Mouse (Mus musculus) testis, adult 2 months (tissue): Measurements from ENCODE around the gene Gm20388.

Source experiments
- CTCF ChIP-seq: fragments of 200-500 bp; IDR thresholded peaks from 2 replicates; pipeline ENCODE4 v1.5.1; 2012; ENCODE audit warnings: low read depth, mild to moderate bottlenecking, inconsistent platforms, low read length, moderate library complexity; ENCODE audit not compliant: control insufficient read depth, insufficient read depth, insufficient replicate concordance
- POLR2A ChIP-seq: fragments of 200-500 bp; IDR thresholded peaks from 2 replicates; pipeline ENCODE4 v1.6.1; 2012; ENCODE audit warnings: low read depth, mild to moderate bottlenecking, inconsistent platforms, low read length, moderate library complexity; ENCODE audit not compliant: control insufficient read depth

GRCm38 (mm10) chr8:120968308-120968707 is 1057.7 kb downstream of the Gm20388 start:
- no peak for TF ChIP-seq CTCF
- TF ChIP-seq POLR2A, result no peak
